Mouse (Mus musculus) left cerebral cortex, postnatal 14 days (tissue): ENCODE data around the gene Krt5. TPM values are rescaled to one million over a fixed set of nuclear protein-coding genes. Genes with fewer than 3 reads are reported as not detected.
"Not testable (repeated sequence)": the region's sequence is repeated elsewhere in the genome, so short reads cannot be mapped to it uniquely, and the experiment has no call there.

Source experiments
- DNase-seq, 2 experiments: peaks; one replicate each; pipeline ENCODE4 v3.0.0; 2021 to 2022; ENCODE audit warnings: low spot score in 2 of 2, mixed read lengths in 1 of 2
- intact Hi-C: fragments of 180-260 bp; cut with DNase I; formaldehyde crosslinking; loops from one replicate; pipeline ENCODE4 v1.15.1; 2025
- long read RNA-seq, 2 experiments: library from polyadenylated mRNA; stranded (forward); transcript quantifications; one replicate each; pipeline ENCODE4 v2.0.0; 2021
- total RNA-seq, 2 experiments: library from RNA; stranded (reverse); gene quantifications; 2 replicates each; pipeline ENCODE4 v1.2.3; 2021

Krt5 gene
- not detected for total RNA-seq
- long read RNA-seq, experiment 1 = 0 reads
- long read RNA-seq, experiment 2 = 0 reads

GRCm38 (mm10) chr15:101712720-101713119 is at the start of gene Krt5:
Gene Krt5 (minus strand): TSS chr15:101712898.
- intact Hi-C loops = no loop called here
- DNase-seq = no peak

- intact Hi-C loops = no loop called here
- DNase-seq = no peak
Measured at GRCm38 (mm10) chr15:101742711-101743110, 30.0 kb upstream of the Krt5 start, which contains the start of gene Krt71. Gene Krt71 (minus strand): TSS chr15:101743109.

- intact Hi-C loops = no loop called here
- peak in 1 of 2 experiments; percentile 8 for DNase-seq
Measured at GRCm38 (mm10) chr15:101737786-101738185, 25.1 kb upstream of the Krt5 start.

GRCm38 (mm10) chr15:101730653-101731052 is 18.0 kb upstream of the Krt5 start:
- intact Hi-C loops = no loop called here
- DNase-seq = no peak

GRCm38 (mm10) chr15:101724686-101725085 is 12.0 kb upstream of the Krt5 start:
- no peak for DNase-seq
- intact Hi-C loops = no loop called here

GRCm38 (mm10) chr15:101715831-101716230 is 3.1 kb upstream of the Krt5 start:
- intact Hi-C loops = no loop called here
- DNase-seq = no peak

GRCm38 (mm10) chr15:101714356-101714755 is 1.7 kb upstream of the Krt5 start:
- no peak for DNase-seq
- intact Hi-C loops = no loop called here

- intact Hi-C loops = no loop called here
- DNase-seq = no peak
Measured at GRCm38 (mm10) chr15:101713731-101714130, 1.0 kb upstream of the Krt5 start.

- intact Hi-C loops = no loop called here
- DNase-seq = no peak
Measured at GRCm38 (mm10) chr15:101708683-101709082, 4.0 kb downstream of the Krt5 start.

- intact Hi-C loops = no loop called here
- no peak for DNase-seq
Measured at GRCm38 (mm10) chr15:101707454-101707853, 5.2 kb downstream of the Krt5 start.

- DNase-seq = peak; percentile 9 to 41
- intact Hi-C loops = no loop called here
Measured at GRCm38 (mm10) chr15:101704066-101704465, 8.6 kb downstream of the Krt5 start.

- DNase-seq = no peak
- intact Hi-C loops = no loop called here
Measured at GRCm38 (mm10) chr15:101702380-101702779, 10.3 kb downstream of the Krt5 start.

GRCm38 (mm10) chr15:101699866-101700265 is 12.8 kb downstream of the Krt5 start:
- intact Hi-C loops = no loop called here
- DNase-seq = no peak

- DNase-seq = no peak
- intact Hi-C loops = no loop called here
Measured at GRCm38 (mm10) chr15:101699192-101699591, 13.5 kb downstream of the Krt5 start.

- no peak for DNase-seq
- intact Hi-C loops = no loop called here
Measured at GRCm38 (mm10) chr15:101697326-101698188, 15.1 kb downstream of the Krt5 start.

- DNase-seq = no peak
- intact Hi-C loops = no loop called here
Measured at GRCm38 (mm10) chr15:101694207-101694606, 18.5 kb downstream of the Krt5 start, which contains the start of gene Krt6a. Gene Krt6a (minus strand): TSS chr15:101694307.

GRCm38 (mm10) chr15:101690460-101690859 is 22.2 kb downstream of the Krt5 start:
- DNase-seq, intact Hi-C loops: not testable (repeated sequence)

GRCm38 (mm10) chr15:101688161-101688560 is 24.5 kb downstream of the Krt5 start:
- no peak for DNase-seq
- intact Hi-C loops = no loop called here

GRCm38 (mm10) chr15:101680187-101680586 is 32.5 kb downstream of the Krt5 start, which contains the start of gene Krt6b:
Gene Krt6b (minus strand): TSS chr15:101680287.
- no peak for DNase-seq
- intact Hi-C loops = no loop called here

- intact Hi-C loops = no loop called here
- DNase-seq = no peak
Measured at GRCm38 (mm10) chr15:101675978-101676377, 36.7 kb downstream of the Krt5 start.
